Mouse (Mus musculus) c-Kit-positive CD71-positive TER-119-positive erythroid progenitor cells, embryonic 14.5 days (primary cell): ENCODE data around the gene Alg14.

Experiments
- DNase-seq: peaks from one replicate; pipeline ENCODE4 v3.0.0-alpha.2; 2013; ENCODE audit warnings: low spot score

The Alg14 gene

GRCm38 (mm10) chr3:121411450-121411849, 119.9 kb downstream of the Alg14 start:
- DNase-seq = no peak
